Mouse (Mus musculus) skeletal muscle tissue, postnatal 0 days (tissue): ENCODE results near the gene Gda. TPM values are rescaled to one million over a fixed set of nuclear protein-coding genes. Genes with fewer than 3 reads are reported as not detected.

Source experiments
- polyA plus RNA-seq: library from polyadenylated mRNA; unstranded; fragments of >200 nt; fragmentation: Nextera tagmentation; extraction: Ambion mirVana; gene quantifications from 2 replicates; pipeline ENCODE4 v1.2.1, GENCODE M21; 2015

The Gda gene
- polyA plus RNA-seq = 0.26 and 0.88 TPM in 2 replicates

GRCm38 (mm10) chr19:21473345-21473744 is at the start of gene Gda:
Gene Gda, minus strand, starts transcription at chr19:21473445.

Other genes starting within 250 kb of the Gda start
- gene Zfand5, start 201.2 kb downstream of the Gda start, polyA plus RNA-seq = 142 and 168 TPM in 2 replicates
- 28.2 and 28.8 TPM in 2 replicates for gene 1110059E24Rik, start 179.5 kb upstream of the Gda start, polyA plus RNA-seq
- gene Abhd17b, start 179.7 kb upstream of the Gda start, polyA plus RNA-seq = 40.0 and 45.4 TPM in 2 replicates